Mouse (Mus musculus) liver, embryonic 15.5 days (tissue): Measurements from ENCODE around the gene Spata31d1d. TPM values are rescaled to one million over a fixed set of nuclear protein-coding genes. Genes with fewer than 3 reads are reported as not detected.
A peak's percentile ranks its signal among the peaks of the same experiment; 100 is the strongest.
"Not testable (repeated sequence)": the region's sequence is repeated elsewhere in the genome, so short reads cannot be mapped to it uniquely, and the experiment has no call there.

Experiments
- ATAC-seq: fragments of 200-750 bp; cut with Nextera tagmentation; 2 replicates; pipeline ENCODE4 v1.8.0; 2017; ENCODE audit warnings: moderate number of reproducible peaks, mild to moderate bottlenecking, moderate library complexity; ENCODE audit not compliant: insufficient read depth
- H3K27ac ChIP-seq: fragments of 300-500 bp; sonication (generic); replicated peaks from 2 replicates; pipeline ENCODE4 v1.5.1; 2015; ENCODE audit warnings: mild to moderate bottlenecking, inconsistent platforms
- H3K27me3 ChIP-seq: fragments of 300-500 bp; sonication (generic); 2 replicates; pipeline ENCODE4 v1.6.1; 2015; ENCODE audit warnings: mild to moderate bottlenecking, inconsistent platforms
- H3K36me3 ChIP-seq: fragments of 300-500 bp; sonication (generic); replicated peaks from 2 replicates; pipeline ENCODE4 v1.6.1; 2015; ENCODE audit warnings: moderate library complexity, mild to moderate bottlenecking, inconsistent platforms
- H3K4me1 ChIP-seq: fragments of 300-500 bp; sonication (generic); replicated peaks from 2 replicates; pipeline ENCODE4 v1.6.1; 2015; ENCODE audit warnings: inconsistent platforms
- H3K4me2 ChIP-seq: fragments of 300-500 bp; sonication (generic); 2 replicates; pipeline ENCODE4 v1.6.1; 2015; ENCODE audit warnings: moderate library complexity, mild to moderate bottlenecking, inconsistent platforms
- H3K4me3 ChIP-seq: fragments of 300-500 bp; sonication (generic); replicated peaks from 2 replicates; pipeline ENCODE4 v1.5.1; 2015; ENCODE audit warnings: mild to moderate bottlenecking, inconsistent platforms
- H3K9ac ChIP-seq: fragments of 300-500 bp; sonication (generic); 2 replicates; pipeline ENCODE4 v1.6.1; 2015; ENCODE audit warnings: moderate library complexity, mild to moderate bottlenecking, inconsistent platforms
- H3K9me3 ChIP-seq: fragments of 300-500 bp; sonication (generic); replicated peaks from 2 replicates; pipeline ENCODE4 v1.6.1; 2016; ENCODE audit warnings: inconsistent platforms
- WGBS: fragments of 180-500 bp; shearing (Covaris S2); methylation state at CpG from one replicate; pipeline ENCODE4 v1.1.7; 2015; ENCODE audit warnings: mixed read lengths; ENCODE audit not compliant: insufficient replicate concordance; 5-methylcytosine and 5-hydroxymethylcytosine counted together
- polyA plus RNA-seq: library from polyadenylated mRNA; unstranded; fragments of >200 nt; fragmentation: Nextera tagmentation; extraction: Ambion mirVana; gene quantifications from 2 replicates; pipeline ENCODE4 v1.2.1, GENCODE M21; 2015

Gene Spata31d1d
- polyA plus RNA-seq, 1 experiment from 2014 or later, result not detected

DNA sequence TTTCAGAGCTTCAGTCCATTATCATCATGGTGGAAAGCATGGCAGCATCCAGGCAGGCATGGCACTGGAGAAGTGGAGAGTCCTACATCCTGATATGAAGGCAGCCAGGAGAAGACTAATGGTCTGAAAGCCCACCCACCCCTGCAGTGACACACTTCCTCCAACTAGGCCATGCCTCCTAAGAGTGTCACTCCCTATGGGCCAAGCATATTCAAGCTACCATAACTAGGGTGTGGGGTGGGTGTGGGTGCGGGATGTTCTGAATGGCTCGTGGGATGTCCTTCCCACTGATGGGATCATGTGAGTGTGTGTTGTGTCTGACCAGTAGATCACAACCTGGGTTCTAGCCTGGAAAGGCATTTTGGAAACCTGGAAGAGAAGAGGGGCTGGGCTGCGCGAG is 2.4 kb upstream of the Spata31d1d start:
- peak overlapping the region; percentile 49 for H3K4me2 ChIP-seq
- no peaks in the 10 kb centered on the region for H3K9me3 ChIP-seq
- H3K27me3 ChIP-seq, result peaks cover 10% of the 10 kb centered on the region; the same call in 1 of the 2 replicates
- H3K9ac ChIP-seq, result no peak overlapping the region
- peak overlapping the region; percentile 56; the same call in 1 of the 2 replicates for H3K27ac ChIP-seq
- peaks cover 81% of the 10 kb centered on the region for H3K4me1 ChIP-seq
- no peak for ATAC-seq
- H3K4me3 ChIP-seq, result no peak overlapping the region
- 55% methylated on average over 4 of the region's 4 CpGs for WGBS
- no peaks in the 10 kb centered on the region for H3K36me3 ChIP-seq

DNA sequence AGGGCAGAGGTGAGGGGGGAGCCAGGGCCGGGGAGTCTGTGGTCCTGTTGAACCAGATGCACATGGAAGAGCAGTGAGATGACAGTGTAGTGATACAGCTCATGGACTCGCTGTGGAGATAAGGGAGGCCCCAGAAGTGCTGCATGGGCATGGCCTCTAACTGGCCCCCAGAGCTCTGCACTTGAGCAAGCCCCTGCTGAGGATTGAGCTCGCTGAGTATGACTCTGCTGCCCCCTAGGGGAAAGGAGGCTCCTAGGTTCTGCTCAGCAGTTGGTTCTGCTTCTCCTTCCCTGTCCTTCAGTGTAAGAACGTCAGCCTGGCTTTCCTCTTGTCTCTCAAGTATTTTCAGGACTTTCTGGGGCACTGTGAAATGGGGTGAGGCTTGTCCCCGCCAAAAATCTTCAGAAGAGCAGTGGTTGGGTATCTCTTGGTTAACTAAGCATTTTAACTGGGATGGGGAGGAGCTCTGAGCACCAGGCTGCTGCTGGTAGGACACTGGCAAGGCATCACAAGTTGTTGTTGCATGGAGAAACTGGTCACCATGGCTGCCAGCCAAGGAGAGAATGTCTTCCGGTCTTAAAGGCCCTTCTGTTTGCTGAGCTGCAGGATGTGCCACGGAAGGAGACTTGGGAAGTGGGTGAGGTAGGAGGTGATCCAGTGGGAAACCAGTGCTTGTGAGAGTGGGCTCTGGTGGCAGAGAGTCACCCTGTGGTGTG is 3.0 kb downstream of the Spata31d1d start:
- Histone ChIP-seq H3K27ac (peak overlapping the region; percentile 48; the same call in 1 of the 2 replicates), H3K9ac (no peak overlapping the region), H3K9me3 (no peaks in the 10 kb centered on the region), H3K4me2 (peak overlapping the region; percentile 30; the same call in 1 of the 2 replicates), H3K4me1 (peaks cover 55% of the 10 kb centered on the region), H3K27me3 (peaks cover 52% of the 10 kb centered on the region), H3K36me3 (no peaks in the 10 kb centered on the region), H3K4me3 (no peak overlapping the region)
- peak; percentile 75 for ATAC-seq
- 14% methylated on average over 7 of the region's 7 CpGs for WGBS

DNA sequence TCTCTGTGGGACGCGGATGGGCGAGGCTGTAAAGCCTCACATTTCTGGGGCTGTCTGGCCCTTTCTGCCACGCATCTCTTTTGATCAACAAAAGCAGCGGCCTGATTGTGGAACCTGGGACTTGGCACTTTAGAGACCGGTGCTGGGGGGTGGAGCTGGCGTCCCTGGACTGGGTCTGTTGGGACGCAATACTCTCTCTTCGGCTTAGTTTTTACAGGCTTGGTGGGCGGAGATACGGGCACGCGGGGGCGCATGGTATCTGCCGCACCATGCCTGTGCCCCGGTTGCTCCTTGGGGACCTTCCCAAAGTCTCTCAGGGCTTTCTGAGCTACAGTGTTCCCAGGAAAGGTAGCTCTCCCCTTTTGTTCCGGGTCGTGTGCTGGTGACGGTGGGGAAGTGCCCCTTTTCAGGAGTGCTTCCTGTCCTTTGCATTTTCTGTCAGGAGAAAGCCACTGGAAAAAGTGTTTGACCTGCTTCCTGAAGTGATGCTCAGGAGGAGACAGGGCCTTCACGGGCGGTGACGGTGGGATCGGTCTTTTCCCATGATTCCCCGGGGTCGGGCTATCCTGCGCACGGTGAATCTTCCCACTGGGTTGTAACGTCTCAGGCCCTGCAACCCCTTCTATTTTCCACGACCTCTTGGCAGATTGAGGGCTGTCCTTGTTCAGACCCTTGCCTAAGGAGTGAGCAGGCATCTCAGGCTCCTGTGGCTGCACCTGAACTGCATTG is 5.2 kb downstream of the Spata31d1d start:
- H3K27ac ChIP-seq, result no peak overlapping the region
- WGBS, result 21% methylated on average over 29 of the region's 29 CpGs
- H3K36me3 ChIP-seq, result no peaks in the 10 kb centered on the region
- H3K4me2 ChIP-seq, result peak overlapping the region; percentile 32
- no peak overlapping the region for H3K9ac ChIP-seq
- no peak overlapping the region; the same call in 1 of the 2 replicates for H3K4me3 ChIP-seq
- H3K9me3 ChIP-seq, result no peaks in the 10 kb centered on the region
- peaks cover 52% of the 10 kb centered on the region for H3K4me1 ChIP-seq
- peaks cover 52% of the 10 kb centered on the region for H3K27me3 ChIP-seq
- ATAC-seq, result no peak

DNA sequence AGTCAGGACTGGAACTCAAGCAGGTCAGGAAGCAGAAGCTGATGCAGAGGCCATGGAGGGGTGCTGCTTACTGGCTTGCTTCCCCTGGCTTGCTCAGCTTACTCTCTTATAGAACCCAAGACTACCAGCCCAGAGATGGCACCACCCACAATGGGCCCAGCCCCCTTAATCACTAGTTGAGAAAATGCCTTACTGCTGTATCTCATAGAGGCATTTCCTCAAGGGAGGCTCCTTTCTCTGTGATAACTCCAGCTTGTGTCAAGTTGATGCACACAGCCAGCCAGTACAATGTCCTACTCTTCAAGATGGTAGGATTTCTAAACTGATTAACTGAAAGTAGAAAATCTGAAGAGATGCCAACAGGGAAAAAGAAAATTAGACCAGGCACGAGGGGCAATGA is 9.5 kb downstream of the Spata31d1d start:
- ATAC-seq, result peak; percentile 43; the same call in 1 of the 2 replicates
- Histone ChIP-seq H3K27me3 (peaks cover 29% of the 10 kb centered on the region), H3K4me1 (peaks cover 39% of the 10 kb centered on the region)
- not testable (repeated sequence) for H3K9ac ChIP-seq, H3K36me3 ChIP-seq, H3K4me3 ChIP-seq, H3K4me2 ChIP-seq, H3K27ac ChIP-seq, H3K9me3 ChIP-seq
- 41% methylated on average over 1 of the region's 1 CpGs for WGBS

DNA sequence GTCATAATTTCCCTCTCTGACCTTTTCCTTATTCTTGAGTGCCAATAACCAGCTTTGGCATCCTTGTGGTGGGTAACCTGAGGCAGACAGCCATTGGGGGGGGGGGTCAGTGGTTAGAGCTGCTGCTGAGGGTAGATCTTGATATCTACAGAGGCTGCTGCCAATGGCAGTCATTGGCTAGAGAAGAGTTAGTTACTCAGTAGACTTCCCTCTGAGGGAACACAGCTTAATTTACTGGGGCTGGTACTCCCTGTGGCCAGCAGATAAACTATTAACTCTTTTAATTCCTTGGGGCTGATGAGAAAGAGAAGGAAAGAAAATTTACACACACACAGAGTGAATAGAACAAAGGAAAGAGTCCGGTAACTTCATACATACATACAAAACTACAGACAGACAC is 12.1 kb downstream of the Spata31d1d start:
- WGBS, result 50% methylated on average over 1 of the region's 1 CpGs
- H3K9ac ChIP-seq, result 0 out of 2 replicates have a peak overlapping the region, but pooled peaks have one; percentile 15

DNA sequence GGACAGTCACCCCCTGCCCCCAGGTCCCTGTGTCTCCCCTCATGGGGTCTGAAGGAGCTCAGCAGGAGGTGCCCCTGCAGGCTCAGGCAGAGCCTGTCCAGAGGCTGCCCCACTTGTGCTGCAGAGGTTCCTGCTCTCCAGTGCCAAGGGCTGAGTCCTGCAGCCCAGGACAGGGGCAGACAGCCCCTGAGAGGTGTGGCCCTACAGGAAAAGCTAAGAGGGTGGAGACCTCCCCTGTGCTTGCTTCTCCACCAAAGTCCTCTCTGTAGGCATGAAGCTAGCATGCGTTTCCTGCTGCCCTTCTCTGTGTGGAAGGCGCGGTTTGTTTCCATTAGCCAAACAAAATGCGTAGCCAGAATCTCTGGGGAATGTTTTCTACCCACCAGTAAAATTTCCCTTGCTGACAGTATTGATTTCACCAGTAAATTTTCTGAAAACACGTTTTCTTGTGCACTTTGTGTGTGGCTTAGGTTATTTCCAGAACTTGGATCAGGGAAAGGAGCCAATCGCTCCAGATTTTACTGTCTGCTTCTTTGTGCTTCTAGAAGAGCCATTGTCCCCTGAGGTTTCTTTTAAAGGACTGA is 12.6 kb downstream of the Spata31d1d start:
- not testable (repeated sequence) for H3K27ac ChIP-seq, H3K36me3 ChIP-seq, H3K9me3 ChIP-seq, ATAC-seq, H3K4me3 ChIP-seq
- 14% methylated on average over 6 of the region's 6 CpGs for WGBS
- Histone ChIP-seq H3K4me1 (peaks cover 28% of the 10 kb centered on the region), H3K9ac (0 out of 2 replicates have a peak overlapping the region, but pooled peaks have one; percentile 15), H3K4me2 (peak overlapping the region; percentile 13; the same call in 1 of the 2 replicates), H3K27me3 (peaks cover 12% of the 10 kb centered on the region)

More for the DNA sequence above, 12.1 kb downstream of the Spata31d1d start:
- Histone ChIP-seq H3K4me2 (no peak overlapping the region), H3K27me3 (peaks cover 10% of the 10 kb centered on the region), H3K9me3 (no peaks in the 10 kb centered on the region), H3K4me1 (peaks cover 28% of the 10 kb centered on the region), H3K4me3 (no peak overlapping the region), H3K27ac (no peak overlapping the region), H3K36me3 (no peaks in the 10 kb centered on the region)
- ATAC-seq, result peak; percentile 73

DNA sequence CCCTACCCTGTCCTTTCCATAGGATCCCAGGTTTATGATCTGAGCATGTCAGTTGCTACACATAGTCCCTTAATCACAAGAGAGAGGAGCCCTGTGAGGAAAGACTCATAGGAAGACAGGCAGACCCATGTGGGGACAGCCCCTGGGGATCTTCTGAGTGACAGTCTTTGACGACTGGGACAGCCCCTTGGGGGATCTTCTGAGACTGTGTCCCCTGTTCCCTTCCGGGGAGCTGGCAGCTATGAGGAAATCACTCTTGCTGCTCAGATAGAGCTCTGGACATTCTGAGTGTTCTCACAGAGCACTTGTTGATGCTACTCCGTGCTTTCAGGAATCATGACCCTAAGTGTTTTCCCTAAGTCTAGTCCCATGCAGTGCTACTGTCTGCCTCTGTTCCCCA is 17.8 kb downstream of the Spata31d1d start:
- H3K4me1 ChIP-seq, result peaks cover 5% of the 10 kb centered on the region; the same call in 1 of the 2 replicates
- H3K27me3 ChIP-seq, result peaks cover 37% of the 10 kb centered on the region
- no peak overlapping the region for H3K4me2 ChIP-seq
- WGBS, result 32% methylated on average over 3 of the region's 3 CpGs
- no peak for ATAC-seq
- H3K9me3 ChIP-seq, result no peaks in the 10 kb centered on the region
- no peak overlapping the region for H3K9ac ChIP-seq
- H3K27ac ChIP-seq, result no peak overlapping the region
- H3K36me3 ChIP-seq, result no peaks in the 10 kb centered on the region
- H3K4me3 ChIP-seq, result no peak overlapping the region

DNA sequence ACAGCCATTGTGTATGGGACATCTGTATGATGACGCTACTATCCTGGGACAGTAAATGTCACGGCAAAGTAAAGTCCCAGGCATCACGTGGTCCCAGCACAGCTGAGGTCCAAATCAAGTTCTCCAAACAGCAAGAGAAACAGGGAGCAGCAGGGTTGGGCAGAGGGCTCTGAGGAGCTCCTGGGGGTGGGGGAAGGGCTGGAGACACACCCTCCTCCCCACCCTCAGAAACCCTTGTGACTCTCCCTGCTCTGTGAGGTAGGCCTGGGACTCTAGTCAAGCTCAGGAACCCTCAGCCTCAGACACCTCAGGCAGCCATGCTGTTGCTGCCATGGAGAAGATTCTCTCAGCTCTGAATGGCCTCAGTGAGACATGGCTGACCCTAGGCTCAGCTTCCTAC is 19.6 kb downstream of the Spata31d1d start, which contains the start of gene Spata31d1b:
TSS of gene Spata31d1b (plus strand) at position 301 of the 400 bp plus-strand sequence.
- not testable (repeated sequence) for H3K4me1 ChIP-seq, H3K27ac ChIP-seq, H3K9me3 ChIP-seq, H3K4me2 ChIP-seq, H3K36me3 ChIP-seq, H3K4me3 ChIP-seq, ATAC-seq, H3K9ac ChIP-seq
- peaks cover 37% of the 10 kb centered on the region for H3K27me3 ChIP-seq
- WGBS, result 45% methylated on average over 3 of the region's 3 CpGs

DNA sequence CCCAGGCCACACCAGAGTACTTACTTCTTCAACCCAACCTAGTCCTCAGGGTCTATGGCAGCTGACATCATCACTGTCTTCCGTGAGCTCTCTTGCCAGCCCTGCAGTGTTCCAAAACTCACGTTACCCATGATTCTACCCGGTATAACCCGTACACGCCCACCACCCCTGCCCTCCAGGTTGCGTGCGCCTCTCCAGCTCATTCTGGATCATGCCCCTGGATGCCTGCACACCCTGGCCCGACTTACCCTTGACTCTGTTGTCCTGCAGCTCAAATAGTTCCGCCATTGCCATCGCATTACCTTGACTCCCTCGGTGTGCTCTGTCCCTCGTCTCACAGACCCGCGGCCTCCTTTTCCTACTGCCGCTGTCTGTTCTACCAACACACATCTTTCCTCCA is 21.3 kb downstream of the Spata31d1d start, which contains the start of gene Spata31d1a:
TSS of gene Spata31d1a (minus strand) at position 101 of the 400 bp plus-strand sequence.
- Histone ChIP-seq H3K4me3 (no peak within 1 kb of the TSS), H3K9me3 (no peaks in the 10 kb centered on the region), H3K27me3 (peaks cover 40% of the 10 kb centered on the region), H3K4me2 (no peak within 1 kb of the TSS), H3K9ac (no peak within 1 kb of the TSS), H3K27ac (no peak within 1 kb of the TSS), H3K36me3 (no peaks in the 10 kb centered on the region), H3K4me1 (0 out of 2 replicates have a peak, but pooled peaks cover 8% of the 10 kb centered on the region)
- 77% methylated on average over 15 of the region's 15 CpGs for WGBS
- ATAC-seq, result no peak

DNA sequence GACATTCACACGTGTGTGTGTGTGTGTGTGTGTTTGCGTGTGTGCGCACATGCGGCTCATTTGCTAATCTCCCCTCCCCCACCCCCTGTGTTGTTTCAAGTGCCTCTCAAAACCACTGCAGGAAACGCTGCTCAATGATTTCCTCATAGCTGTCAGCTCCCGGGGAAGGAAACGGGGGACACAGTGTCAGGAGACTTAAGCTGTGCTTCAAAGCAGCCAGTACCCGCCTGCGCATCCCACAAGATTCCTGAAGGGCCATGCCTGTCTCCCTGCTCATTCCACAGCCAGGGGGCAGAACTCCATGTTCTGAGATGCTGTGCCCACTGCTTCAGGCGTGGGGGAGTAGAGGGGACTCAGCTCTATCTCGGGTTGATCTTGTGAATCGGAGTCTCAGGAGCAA is 27.0 kb downstream of the Spata31d1d start:
- H3K4me1 ChIP-seq, result peaks cover 14% of the 10 kb centered on the region; the same call in 1 of the 2 replicates
- peaks cover 46% of the 10 kb centered on the region for H3K27me3 ChIP-seq
- no peak overlapping the region for H3K27ac ChIP-seq
- no peaks in the 10 kb centered on the region for H3K9me3 ChIP-seq
- 0 out of 2 replicates have a peak overlapping the region, but pooled peaks have one; percentile 4 for H3K4me2 ChIP-seq
- WGBS, result 15% methylated on average over 12 of the region's 12 CpGs
- ATAC-seq, result no peak
- no peaks in the 10 kb centered on the region for H3K36me3 ChIP-seq
- H3K9ac ChIP-seq, result no peak overlapping the region
- no peak overlapping the region for H3K4me3 ChIP-seq

DNA sequence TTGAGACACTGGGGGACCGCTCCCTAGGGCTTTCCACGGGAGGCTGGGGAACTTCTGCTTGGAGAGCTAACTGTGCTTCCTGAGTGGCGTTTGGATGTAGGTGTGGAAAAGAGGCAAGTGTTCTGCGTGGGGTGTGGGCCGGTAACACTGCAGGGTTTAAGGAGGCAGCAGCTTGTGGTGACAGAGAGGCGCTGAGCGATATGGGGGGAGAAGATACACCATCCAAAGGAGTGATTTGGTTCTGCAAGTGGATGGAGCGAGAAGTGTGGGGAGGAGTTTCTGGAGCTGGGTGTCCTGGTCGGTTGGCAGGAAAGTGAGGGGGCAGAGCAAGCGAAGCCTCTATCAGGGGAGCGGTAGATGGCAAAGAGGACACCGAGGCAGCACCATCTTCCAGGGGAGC is 28.0 kb downstream of the Spata31d1d start:
- Histone ChIP-seq H3K4me1 (peaks cover 12% of the 10 kb centered on the region; the same call in 1 of the 2 replicates), H3K27me3 (peaks cover 50% of the 10 kb centered on the region), H3K4me2 (no peak overlapping the region), H3K36me3 (no peaks in the 10 kb centered on the region), H3K4me3 (no peak overlapping the region), H3K9me3 (no peaks in the 10 kb centered on the region), H3K9ac (no peak overlapping the region), H3K27ac (no peak overlapping the region)
- ATAC-seq, result no peak
- WGBS, result 66% methylated on average over 12 of the region's 12 CpGs
